Mouse (Mus musculus) intestine, embryonic 15.5 days (tissue): Measurements from ENCODE around the gene Fbln2. TPM values are rescaled to one million over a fixed set of nuclear protein-coding genes. Genes with fewer than 3 reads are reported as not detected.

Source experiments
- ATAC-seq: fragments of 200-750 bp; cut with Nextera tagmentation; 2 replicates; pipeline ENCODE4 v1.8.0; 2017; ENCODE audit warnings: moderate TSS enrichment, moderate library complexity
- H3K27ac ChIP-seq: fragments of 300-500 bp; sonication (generic); 2 replicates; pipeline ENCODE4 v1.5.1; 2015; ENCODE audit warnings: mild to moderate bottlenecking, inconsistent platforms
- H3K27me3 ChIP-seq: fragments of 300-500 bp; sonication (generic); replicated peaks from 2 replicates; pipeline ENCODE4 v1.6.1; 2015; ENCODE audit warnings: inconsistent platforms
- H3K36me3 ChIP-seq: fragments of 300-500 bp; sonication (generic); 2 replicates; pipeline ENCODE4 v1.6.1; 2015; ENCODE audit warnings: inconsistent platforms
- H3K4me1 ChIP-seq: fragments of 300-500 bp; sonication (generic); replicated peaks from 2 replicates; pipeline ENCODE4 v1.6.1; 2015; ENCODE audit warnings: inconsistent platforms
- H3K4me2 ChIP-seq: fragments of 300-500 bp; sonication (generic); replicated peaks from 2 replicates; pipeline ENCODE4 v1.6.1; 2015; ENCODE audit warnings: mild to moderate bottlenecking, inconsistent platforms
- H3K4me3 ChIP-seq: fragments of 300-500 bp; sonication (generic); replicated peaks from 2 replicates; pipeline ENCODE4 v1.5.1; 2015; ENCODE audit warnings: inconsistent platforms
- H3K9ac ChIP-seq: fragments of 300-500 bp; sonication (generic); 2 replicates; pipeline ENCODE4 v1.6.1; 2015; ENCODE audit warnings: inconsistent platforms
- H3K9me3 ChIP-seq: fragments of 300-500 bp; sonication (generic); 2 replicates; pipeline ENCODE4 v1.6.1; 2016; ENCODE audit warnings: inconsistent platforms
- WGBS: fragments of 180-500 bp; shearing (Covaris S2); methylation state at CpG from one replicate; pipeline ENCODE4 v1.1.7; 2015; 5-methylcytosine and 5-hydroxymethylcytosine counted together
- polyA plus RNA-seq: library from polyadenylated mRNA; unstranded; fragments of >200 nt; fragmentation: Nextera tagmentation; extraction: Ambion mirVana; gene quantifications from 2 replicates; pipeline ENCODE4 v1.2.1, GENCODE M21; 2015

Fbln2 gene
- polyA plus RNA-seq, 1 experiment from 2014 or later = 51.8 TPM

DNA sequence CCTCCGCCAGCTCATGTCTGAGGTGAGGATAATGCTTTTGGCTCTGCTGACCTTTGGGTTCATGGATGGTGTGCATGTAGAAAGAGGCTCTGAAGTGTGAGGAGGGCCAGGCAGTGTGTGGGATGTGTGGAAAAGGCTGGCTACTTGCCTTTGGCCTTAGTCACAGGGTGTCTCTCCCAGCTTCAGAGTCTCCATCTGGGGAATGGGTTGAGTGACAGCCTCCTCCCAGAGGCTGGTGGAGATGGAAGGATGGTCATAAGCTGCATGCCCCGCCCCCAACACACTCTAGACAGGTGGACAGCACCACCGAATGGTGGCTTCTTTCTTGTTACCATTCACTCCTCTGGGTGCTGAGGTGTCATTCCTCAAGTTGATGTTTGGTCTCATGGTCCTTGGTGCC lies 6.6 kb downstream of the Fbln2 start:
- WGBS = 62% methylated on average over 3 of the region's 3 CpGs

DNA sequence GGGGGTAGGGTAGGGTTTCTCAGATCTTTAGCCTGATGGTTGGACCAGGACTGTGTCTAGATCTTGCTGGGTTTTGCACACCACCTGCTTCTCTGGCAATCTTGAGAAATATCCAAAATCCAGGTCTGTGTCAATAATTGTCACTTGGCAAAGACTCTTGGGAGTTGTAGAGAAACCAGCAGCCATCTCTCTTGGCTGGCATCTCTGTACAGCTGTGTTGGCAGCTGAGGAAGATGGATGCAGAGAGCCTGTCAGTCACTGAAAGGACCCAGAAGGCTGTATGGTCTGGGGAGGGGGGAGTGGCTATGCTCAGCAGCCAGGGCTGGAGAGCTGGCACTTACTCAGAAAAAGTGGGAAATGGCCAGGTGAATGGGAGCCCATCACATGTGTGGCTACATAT lies 7.8 kb downstream of the Fbln2 start:
- Histone ChIP-seq H3K27me3 (no peaks in the 10 kb centered on the region), H3K36me3 (no peaks in the 10 kb centered on the region), H3K4me3 (no peak overlapping the region), H3K4me2 (no peak overlapping the region), H3K27ac (no peak overlapping the region), H3K9ac (no peak overlapping the region), H3K4me1 (no peaks in the 10 kb centered on the region), H3K9me3 (no peaks in the 10 kb centered on the region)
- ATAC-seq = no peak

More for the DNA sequence above, 6.6 kb downstream of the Fbln2 start:
- Histone ChIP-seq H3K4me3 (no peak overlapping the region), H3K9ac (no peak overlapping the region), H3K4me1 (no peaks in the 10 kb centered on the region), H3K4me2 (no peak overlapping the region), H3K27ac (no peak overlapping the region), H3K27me3 (no peaks in the 10 kb centered on the region), H3K36me3 (no peaks in the 10 kb centered on the region), H3K9me3 (no peaks in the 10 kb centered on the region)
- ATAC-seq = no peak

GRCm38 (mm10) chr6:91221094-91221493 lies 8.8 kb downstream of the Fbln2 start:
- Histone ChIP-seq H3K9me3 (no peaks in the 10 kb centered on the region), H3K4me1 (no peaks in the 10 kb centered on the region), H3K27ac (no peak overlapping the region), H3K4me2 (no peak overlapping the region), H3K27me3 (no peaks in the 10 kb centered on the region), H3K9ac (no peak overlapping the region), H3K4me3 (no peak overlapping the region), H3K36me3 (no peaks in the 10 kb centered on the region)
- ATAC-seq = no peak
- WGBS = 4% methylated on average over 3 of the region's 3 CpGs

GRCm38 (mm10) chr6:91222694-91223346 lies 10.6 kb downstream of the Fbln2 start:
- no peak overlapping the region for H3K27ac ChIP-seq
- no peaks in the 10 kb centered on the region for H3K4me1 ChIP-seq
- H3K9ac ChIP-seq = no peak overlapping the region
- 59% methylated on average over 10 of the region's 10 CpGs for WGBS
- no peaks in the 10 kb centered on the region for H3K27me3 ChIP-seq
- ATAC-seq = no peak; the same call in 1 of the 2 replicates
- no peaks in the 10 kb centered on the region for H3K9me3 ChIP-seq
- no peak overlapping the region for H3K4me3 ChIP-seq
- no peaks in the 10 kb centered on the region for H3K36me3 ChIP-seq
- H3K4me2 ChIP-seq = no peak overlapping the region

DNA sequence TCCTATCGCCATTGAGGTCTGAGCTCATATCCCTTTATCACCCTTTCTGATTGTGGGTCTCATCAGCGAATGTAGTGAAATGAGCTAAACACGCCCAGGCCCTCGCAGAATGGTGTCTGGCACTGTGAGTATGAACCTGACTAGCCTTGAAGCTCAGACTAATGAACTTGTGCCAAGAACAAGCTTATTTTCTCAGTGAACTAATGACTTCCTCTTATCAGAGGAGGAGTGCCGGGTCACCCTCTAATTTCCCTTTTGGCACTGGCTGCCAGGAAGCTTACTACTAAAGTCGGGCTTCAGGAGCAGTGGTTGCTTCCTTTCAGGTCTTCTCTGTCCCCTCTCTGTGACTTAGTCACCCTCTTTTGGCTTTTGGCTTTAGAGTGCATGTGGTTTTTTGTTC lies 12.7 kb downstream of the Fbln2 start:
- 69% methylated on average over 6 of the region's 6 CpGs for WGBS
- no peak overlapping the region for H3K4me3 ChIP-seq
- H3K27ac ChIP-seq = no peak overlapping the region
- no peaks in the 10 kb centered on the region for H3K4me1 ChIP-seq
- no peaks in the 10 kb centered on the region for H3K36me3 ChIP-seq
- no peaks in the 10 kb centered on the region for H3K27me3 ChIP-seq
- H3K9ac ChIP-seq = no peak overlapping the region
- H3K4me2 ChIP-seq = no peak overlapping the region
- no peaks in the 10 kb centered on the region for H3K9me3 ChIP-seq
- ATAC-seq = no peak

GRCm38 (mm10) chr6:91225346-91225745 lies 13.1 kb downstream of the Fbln2 start:
- Histone ChIP-seq H3K27ac (no peak overlapping the region), H3K9ac (no peak overlapping the region), H3K27me3 (no peaks in the 10 kb centered on the region), H3K9me3 (no peaks in the 10 kb centered on the region), H3K4me2 (no peak overlapping the region), H3K4me1 (no peaks in the 10 kb centered on the region), H3K36me3 (no peaks in the 10 kb centered on the region), H3K4me3 (no peak overlapping the region)
- no peak for ATAC-seq
- 75% methylated on average over 4 of the region's 4 CpGs for WGBS

DNA sequence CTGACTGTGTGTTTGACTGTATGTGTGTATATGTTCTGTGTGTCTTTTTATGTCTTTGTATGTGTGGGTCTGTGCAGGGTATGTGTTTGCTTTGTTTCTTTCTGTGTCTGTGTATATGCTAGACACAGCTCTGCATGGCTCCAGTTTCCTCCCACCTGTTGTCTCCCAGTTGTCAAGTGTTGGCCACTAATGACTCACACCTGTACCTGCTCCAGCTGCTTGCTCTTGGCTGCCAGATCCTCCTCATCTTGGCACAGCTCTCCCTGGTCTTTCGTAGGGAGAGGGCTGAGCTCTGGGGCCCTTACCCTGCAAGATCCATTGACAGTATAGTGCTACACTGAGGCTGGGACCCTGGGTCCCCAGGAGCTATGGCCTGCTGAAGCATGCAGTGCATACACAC lies 13.8 kb downstream of the Fbln2 start:
- no peak overlapping the region for H3K9ac ChIP-seq
- no peak for ATAC-seq
- no peak overlapping the region for H3K4me2 ChIP-seq
- WGBS = 81% methylated on average over 1 of the region's 1 CpGs
- H3K9me3 ChIP-seq = no peaks in the 10 kb centered on the region
- no peaks in the 10 kb centered on the region for H3K27me3 ChIP-seq
- no peak overlapping the region for H3K4me3 ChIP-seq
- no peaks in the 10 kb centered on the region for H3K36me3 ChIP-seq
- no peaks in the 10 kb centered on the region for H3K4me1 ChIP-seq
- no peak overlapping the region for H3K27ac ChIP-seq

DNA sequence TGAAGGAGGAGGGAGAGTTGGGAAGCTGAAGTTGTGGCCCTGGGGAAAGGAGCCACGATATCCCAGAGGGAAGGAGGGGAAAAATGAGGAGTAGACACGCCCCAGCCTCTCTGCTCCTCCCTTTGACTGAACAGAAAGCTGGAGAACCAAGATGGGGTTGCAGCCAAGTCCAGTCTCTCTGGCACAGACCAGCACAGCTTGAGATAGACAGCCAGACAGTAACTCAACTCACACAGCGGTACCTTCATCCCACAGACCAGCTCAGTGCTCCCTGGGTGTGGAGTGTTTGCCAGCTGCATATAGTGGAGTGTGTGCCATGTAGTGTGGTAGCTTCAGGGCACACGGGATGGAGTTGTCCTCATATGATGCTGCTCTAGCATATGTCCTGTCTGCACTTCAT lies 16.7 kb downstream of the Fbln2 start:
- no peak overlapping the region for H3K4me3 ChIP-seq
- no peak for ATAC-seq
- H3K27ac ChIP-seq = no peak overlapping the region
- no peaks in the 10 kb centered on the region for H3K4me1 ChIP-seq
- WGBS = 57% methylated on average over 4 of the region's 4 CpGs
- no peak overlapping the region for H3K4me2 ChIP-seq
- H3K9ac ChIP-seq = no peak overlapping the region
- no peaks in the 10 kb centered on the region for H3K36me3 ChIP-seq
- no peaks in the 10 kb centered on the region for H3K27me3 ChIP-seq
- no peaks in the 10 kb centered on the region for H3K9me3 ChIP-seq

- Histone ChIP-seq H3K9me3 (no peaks in the 10 kb centered on the region), H3K4me3 (no peak overlapping the region), H3K27me3 (no peaks in the 10 kb centered on the region; the same call in 1 of the 2 replicates), H3K27ac (no peak overlapping the region), H3K4me1 (no peaks in the 10 kb centered on the region), H3K9ac (no peak overlapping the region), H3K4me2 (no peak overlapping the region), H3K36me3 (no peaks in the 10 kb centered on the region)
- no peak for ATAC-seq
- WGBS = 84% methylated on average over 5 of the region's 5 CpGs
Observed at GRCm38 (mm10) chr6:91231000-91231399, 18.7 kb downstream of the Fbln2 start.

DNA sequence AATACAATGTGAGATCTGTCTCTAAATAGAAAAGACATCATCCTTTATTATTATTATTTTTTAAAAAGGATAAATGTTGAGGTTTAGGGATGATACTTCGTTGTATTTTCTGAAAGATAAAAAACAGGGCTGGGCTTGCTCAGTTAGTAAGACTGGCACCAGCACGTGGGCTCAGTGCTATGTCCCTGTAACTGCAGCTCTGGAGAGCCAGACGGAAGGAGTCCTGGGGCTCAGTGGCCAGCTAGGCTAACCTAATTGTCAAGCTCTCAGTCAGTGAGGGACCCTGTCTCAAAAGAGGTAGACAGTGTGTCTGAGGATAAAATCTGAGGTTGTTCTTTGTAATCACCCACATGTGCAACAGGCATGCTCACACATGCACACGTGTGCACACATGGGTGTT lies 19.3 kb downstream of the Fbln2 start:
- 79% methylated on average over 4 of the region's 4 CpGs for WGBS
- ATAC-seq = no peak
- Histone ChIP-seq H3K4me2 (no peak overlapping the region), H3K27ac (no peak overlapping the region), H3K4me3 (no peak overlapping the region), H3K9me3 (no peaks in the 10 kb centered on the region), H3K27me3 (no peaks in the 10 kb centered on the region; the same call in 1 of the 2 replicates), H3K4me1 (peaks cover 4% of the 10 kb centered on the region; the same call in 1 of the 2 replicates), H3K36me3 (no peaks in the 10 kb centered on the region), H3K9ac (no peak overlapping the region)

GRCm38 (mm10) chr6:91233011-91233410 lies 20.8 kb downstream of the Fbln2 start:
- Histone ChIP-seq H3K9me3 (no peaks in the 10 kb centered on the region), H3K9ac (no peak overlapping the region), H3K27me3 (no peaks in the 10 kb centered on the region; the same call in 1 of the 2 replicates), H3K36me3 (no peaks in the 10 kb centered on the region), H3K4me1 (peaks cover 4% of the 10 kb centered on the region; the same call in 1 of the 2 replicates), H3K4me3 (no peak overlapping the region), H3K4me2 (no peak overlapping the region), H3K27ac (no peak overlapping the region)
- no peak for ATAC-seq
- WGBS = 75% methylated on average over 12 of the region's 12 CpGs

DNA sequence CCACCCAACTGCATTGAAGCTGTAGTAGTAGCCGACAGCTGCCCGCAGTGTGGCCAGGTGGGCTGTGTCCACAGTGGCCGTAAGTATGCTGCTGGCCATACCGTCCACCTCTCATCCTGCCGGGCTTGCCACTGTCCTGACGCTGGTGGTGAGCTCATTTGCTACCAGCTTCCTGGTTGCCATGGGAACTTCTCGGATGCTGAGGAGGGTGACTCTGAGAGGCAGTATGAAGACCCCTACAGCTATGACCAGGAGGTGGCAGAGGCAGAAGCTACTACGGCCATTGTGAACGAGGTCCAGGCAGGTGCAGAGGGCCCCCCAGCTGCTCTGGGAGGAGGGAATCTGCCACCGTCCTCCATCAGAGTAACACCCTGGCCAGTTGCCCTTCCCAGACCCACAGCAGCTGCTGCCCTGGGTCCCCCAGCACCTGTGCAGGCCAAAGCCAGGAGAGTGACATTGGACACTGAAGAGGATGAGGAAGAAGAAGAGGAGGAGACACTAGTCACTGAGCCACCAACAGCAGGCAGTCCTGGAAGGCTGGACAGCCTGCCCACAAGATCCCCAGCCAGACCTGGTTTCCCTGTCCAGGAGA lies 21.3 kb downstream of the Fbln2 start:
- ATAC-seq = no peak
- Histone ChIP-seq H3K9me3 (no peaks in the 10 kb centered on the region), H3K27me3 (no peaks in the 10 kb centered on the region; the same call in 1 of the 2 replicates), H3K4me1 (peaks cover 4% of the 10 kb centered on the region; the same call in 1 of the 2 replicates), H3K27ac (no peak overlapping the region), H3K4me3 (no peak overlapping the region), H3K4me2 (no peak overlapping the region), H3K9ac (no peak overlapping the region), H3K36me3 (no peaks in the 10 kb centered on the region)
- 69% methylated on average over 10 of the region's 10 CpGs for WGBS

- no peaks in the 10 kb centered on the region for H3K36me3 ChIP-seq
- H3K27ac ChIP-seq = no peak overlapping the region
- no peak overlapping the region for H3K4me2 ChIP-seq
- peaks cover 4% of the 10 kb centered on the region; the same call in 1 of the 2 replicates for H3K4me1 ChIP-seq
- WGBS = 63% methylated on average over 11 of the region's 11 CpGs
- no peak overlapping the region for H3K4me3 ChIP-seq
- no peak overlapping the region for H3K9ac ChIP-seq
- H3K9me3 ChIP-seq = no peaks in the 10 kb centered on the region
- ATAC-seq = no peak
- no peaks in the 10 kb centered on the region; the same call in 1 of the 2 replicates for H3K27me3 ChIP-seq
Observed at GRCm38 (mm10) chr6:91236006-91236405, 23.8 kb downstream of the Fbln2 start.
